Mouse (Mus musculus): ENCODE measurements around the gene Clcn3.
A peak's percentile ranks its signal among the peaks of the same experiment; 100 is the strongest.
"Not testable (repeated sequence)": the region's sequence is repeated elsewhere in the genome, so short reads cannot be mapped to it uniquely, and the experiment has no call there.

Gene Clcn3

DNA sequence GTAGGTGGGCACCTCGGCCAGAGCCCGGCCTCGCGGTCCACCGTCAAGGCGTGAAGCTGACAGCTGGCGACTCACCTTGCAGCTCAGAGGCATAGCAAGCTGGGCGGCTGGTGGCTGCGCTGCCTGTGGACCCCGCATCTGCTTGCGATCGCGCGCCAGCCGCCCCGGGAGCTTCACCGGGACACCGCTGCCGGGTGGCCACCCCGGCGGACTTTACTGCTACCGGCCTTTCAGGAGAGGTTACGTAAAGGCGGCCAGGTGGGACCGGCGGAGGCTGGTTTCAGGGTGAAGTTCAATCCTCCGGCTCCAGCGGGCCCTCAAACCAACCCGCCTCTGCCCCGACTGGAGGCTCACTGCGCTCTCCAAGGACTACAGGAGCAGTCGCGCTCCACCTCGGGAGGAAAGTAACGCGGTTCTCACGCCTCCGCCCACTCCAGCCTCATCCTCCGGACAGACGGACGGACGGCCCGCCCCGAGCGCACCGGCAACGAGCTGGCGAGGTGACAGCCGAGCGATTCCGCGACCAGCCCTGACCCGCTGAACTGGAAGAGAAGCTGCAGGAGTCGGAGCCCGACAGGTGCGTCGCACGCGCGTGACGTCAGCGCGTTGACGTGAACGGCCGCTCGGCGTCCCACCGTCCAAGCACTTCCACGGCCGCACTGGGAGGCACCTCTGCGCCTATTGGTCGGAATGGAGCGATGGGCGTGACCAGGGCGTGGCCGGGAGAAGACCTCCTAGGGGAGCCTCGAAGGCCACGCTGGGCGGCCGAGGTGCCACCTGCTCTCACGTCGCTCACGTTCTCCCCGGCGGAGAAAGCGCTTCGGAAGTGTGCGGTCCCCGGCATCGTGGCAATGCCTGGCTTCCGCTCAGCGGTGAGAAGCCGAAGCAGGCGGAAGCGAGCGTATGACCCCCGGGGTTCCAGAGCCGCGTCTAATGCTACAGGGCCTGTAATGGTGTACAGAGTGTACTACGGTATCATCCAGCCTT is at the start of gene Clcn3:
Gene Clcn3 (minus strand): TSS at position 600 of the 987 bp plus-strand sequence.
- peak; percentile 99 for DNase-seq (ENCODE audit: low spot score in 2 of 2)

- DNase-seq (ENCODE audit: low spot score in 2 of 2): no peak
Observed at GRCm38 (mm10) chr8:60996468-60996867, 13.4 kb upstream of the Clcn3 start.

GRCm38 (mm10) chr8:60993639-60993986 is 10.5 kb upstream of the Clcn3 start:
- no peak for DNase-seq (ENCODE audit: low spot score in 2 of 2)

GRCm38 (mm10) chr8:60992910-60993638 is 10.0 kb upstream of the Clcn3 start, which contains the start of gene Nek1:
TSS of gene Nek1 (plus strand) at chr8:60993195.
- DNase-seq (ENCODE audit: low spot score in 2 of 2): peak; percentile 99 to 100

GRCm38 (mm10) chr8:60992561-60992909 is 9.4 kb upstream of the Clcn3 start:
- DNase-seq (ENCODE audit: low spot score in 2 of 2): peak in 1 of 2 experiments; percentile 82

- not testable (repeated sequence) for DNase-seq (ENCODE audit: low spot score in 2 of 2)
Observed at GRCm38 (mm10) chr8:60984260-60985010, 1.3 kb upstream of the Clcn3 start.

DNA sequence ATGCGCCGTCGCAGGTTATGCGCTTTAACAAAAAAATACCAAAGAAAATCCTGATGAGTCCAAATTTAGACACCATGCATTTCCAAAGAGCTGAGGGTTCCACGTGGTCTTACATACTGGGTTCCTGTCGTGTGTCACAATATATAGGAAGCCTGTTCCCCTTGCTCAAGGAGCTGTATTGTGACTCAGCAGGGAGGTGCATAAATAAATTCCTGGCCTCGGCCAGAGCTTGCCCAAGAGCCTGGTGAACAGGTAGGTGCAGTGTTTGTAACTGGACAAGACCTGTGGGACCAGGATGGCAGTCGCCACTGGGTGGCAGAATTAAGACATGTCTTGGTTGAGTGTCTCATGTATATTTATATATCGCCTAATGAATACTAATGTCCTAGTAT is 584 bp upstream of the Clcn3 start:
- DNase-seq (ENCODE audit: low spot score in 2 of 2): peak; percentile 71 to 80

- DNase-seq (ENCODE audit: low spot score in 2 of 2): no peak
Observed at GRCm38 (mm10) chr8:60981388-60981787, 1.7 kb downstream of the Clcn3 start.

- DNase-seq (ENCODE audit: low spot score in 2 of 2): no peak
Observed at GRCm38 (mm10) chr8:60978496-60978895, 4.6 kb downstream of the Clcn3 start.

DNA sequence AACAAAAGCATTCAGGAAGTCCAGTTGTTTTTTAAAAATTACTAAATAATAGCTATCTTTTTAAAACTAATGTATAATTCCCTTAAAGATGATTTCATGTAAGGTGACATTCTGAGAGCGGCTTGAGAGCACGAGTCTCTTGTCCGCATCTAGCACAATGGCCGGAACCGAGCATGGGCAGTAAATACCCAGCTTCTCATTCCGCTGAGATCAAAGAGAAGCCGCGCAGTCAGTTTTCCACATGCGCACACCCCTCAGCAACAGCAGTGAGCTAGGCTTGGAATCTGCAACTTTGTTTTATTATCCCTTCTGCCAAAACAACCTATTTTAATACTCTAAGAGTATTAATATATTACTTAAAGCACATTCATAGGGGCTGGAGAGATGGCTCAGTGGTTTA is 6.3 kb downstream of the Clcn3 start:
- DNase-seq (ENCODE audit: low spot score in 2 of 2): no peak

GRCm38 (mm10) chr8:60974837-60975236 is 8.3 kb downstream of the Clcn3 start:
- no peak for DNase-seq (ENCODE audit: low spot score in 2 of 2)

DNA sequence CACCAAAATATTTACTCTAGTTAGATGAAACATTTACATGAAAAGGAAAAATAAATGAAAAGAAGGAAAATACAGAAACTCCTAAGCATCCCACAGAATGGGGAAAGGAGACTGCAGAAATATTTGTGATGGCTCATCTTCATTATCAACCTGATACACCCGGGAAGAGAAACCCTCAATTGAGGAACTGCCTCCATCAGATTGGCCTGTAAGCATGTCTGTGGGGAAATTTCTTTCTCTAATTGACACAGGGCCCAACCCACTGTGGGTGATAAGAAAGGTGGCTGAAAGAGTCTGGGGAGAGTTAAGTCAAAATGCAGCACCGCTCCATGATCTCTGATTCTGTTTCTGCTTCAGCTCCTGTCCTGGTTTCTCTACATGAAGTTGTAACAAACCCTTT is 9.7 kb downstream of the Clcn3 start:
- no peak for DNase-seq (ENCODE audit: low spot score in 2 of 2)

GRCm38 (mm10) chr8:60971808-60972207 is 11.3 kb downstream of the Clcn3 start:
- DNase-seq (ENCODE audit: low spot score in 2 of 2): peak in 1 of 2 experiments; percentile 38

DNA sequence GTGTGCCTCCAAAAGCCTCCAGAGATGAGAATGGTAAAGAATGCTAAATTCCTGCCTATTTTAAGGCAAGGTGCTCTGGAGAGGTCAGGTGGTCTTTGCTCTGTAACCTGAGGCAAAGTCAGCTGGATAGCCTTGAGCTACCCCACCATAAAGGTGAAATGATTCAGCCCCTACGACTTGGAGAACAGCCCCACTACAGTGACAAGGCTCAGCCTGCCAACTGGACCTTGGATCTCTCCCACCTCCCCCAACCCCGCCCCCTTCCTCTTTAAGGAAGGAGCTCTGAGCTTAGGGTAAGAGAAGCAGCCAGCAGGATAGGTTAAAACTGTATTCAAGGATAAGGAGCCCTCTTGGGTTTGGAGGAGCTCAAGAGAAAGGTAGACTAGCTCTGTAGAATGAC is 14.0 kb downstream of the Clcn3 start:
- DNase-seq (ENCODE audit: low spot score in 2 of 2): no peak

DNA sequence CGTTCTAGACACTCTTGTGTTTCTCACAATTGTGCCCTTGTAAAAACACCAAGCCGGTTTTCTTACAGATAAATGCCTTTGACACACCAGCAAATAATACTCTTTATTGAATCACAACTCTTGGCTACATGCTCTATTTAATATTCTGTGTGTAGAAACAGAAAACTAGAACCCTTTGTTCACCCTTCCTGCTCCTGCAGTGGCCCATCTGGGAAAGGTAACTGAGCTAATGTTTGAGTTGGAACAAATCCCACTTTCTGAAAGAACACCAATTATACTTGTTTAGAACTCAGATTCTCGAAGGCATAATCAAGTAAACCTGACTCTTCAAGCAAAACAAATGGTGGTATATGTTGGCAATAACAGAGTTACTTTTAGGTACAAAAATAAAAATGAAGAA is 17.4 kb downstream of the Clcn3 start:
- no peak for DNase-seq (ENCODE audit: low spot score in 2 of 2)

- no peak for DNase-seq (ENCODE audit: low spot score in 2 of 2)
Observed at GRCm38 (mm10) chr8:60965306-60965705, 17.8 kb downstream of the Clcn3 start.

GRCm38 (mm10) chr8:60964518-60964917 is 18.6 kb downstream of the Clcn3 start:
- DNase-seq (ENCODE audit: low spot score in 2 of 2): no peak

DNA sequence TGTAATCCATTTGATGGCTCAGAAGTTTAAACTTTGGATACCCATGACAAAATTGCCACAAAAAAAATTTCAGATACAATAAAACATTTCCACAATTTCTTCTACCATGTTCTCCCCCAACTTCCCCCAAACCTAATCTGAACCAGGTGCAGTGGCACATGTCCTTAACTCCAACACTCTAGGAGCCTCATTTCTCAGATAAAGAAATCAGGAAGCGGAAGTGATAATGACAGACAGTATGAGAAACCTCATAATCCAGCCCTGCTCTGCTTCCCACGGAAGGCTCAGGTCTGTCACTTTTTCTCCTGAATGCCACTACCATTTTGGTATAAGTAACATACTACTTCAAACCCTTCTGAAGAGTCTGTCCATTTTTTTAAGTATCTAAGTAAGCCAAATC is 19.2 kb downstream of the Clcn3 start:
- no peak for DNase-seq (ENCODE audit: low spot score in 2 of 2)

DNA sequence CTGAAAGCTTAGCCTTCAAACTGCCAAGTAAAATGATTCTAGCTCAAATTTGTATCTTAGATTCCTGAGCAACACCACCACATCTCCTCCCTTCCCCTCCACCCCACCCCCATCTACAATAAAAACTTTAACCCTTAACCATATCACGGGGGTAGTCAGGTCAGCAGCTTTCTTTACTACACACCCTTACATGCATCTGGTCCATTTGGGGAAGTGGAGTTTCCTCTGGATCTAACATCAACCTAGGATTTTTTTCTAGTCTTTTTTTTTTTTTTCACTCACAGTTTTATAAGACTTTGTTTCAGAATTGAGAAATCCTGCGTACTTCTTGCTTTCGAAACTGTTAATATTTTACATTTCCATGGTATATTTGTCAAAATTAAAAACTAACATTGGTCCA is 20.3 kb downstream of the Clcn3 start:
- DNase-seq (ENCODE audit: low spot score in 2 of 2): no peak

- DNase-seq (ENCODE audit: low spot score in 2 of 2): peak; percentile 47 to 64
Observed at GRCm38 (mm10) chr8:60956847-60957246, 26.3 kb downstream of the Clcn3 start.

DNA sequence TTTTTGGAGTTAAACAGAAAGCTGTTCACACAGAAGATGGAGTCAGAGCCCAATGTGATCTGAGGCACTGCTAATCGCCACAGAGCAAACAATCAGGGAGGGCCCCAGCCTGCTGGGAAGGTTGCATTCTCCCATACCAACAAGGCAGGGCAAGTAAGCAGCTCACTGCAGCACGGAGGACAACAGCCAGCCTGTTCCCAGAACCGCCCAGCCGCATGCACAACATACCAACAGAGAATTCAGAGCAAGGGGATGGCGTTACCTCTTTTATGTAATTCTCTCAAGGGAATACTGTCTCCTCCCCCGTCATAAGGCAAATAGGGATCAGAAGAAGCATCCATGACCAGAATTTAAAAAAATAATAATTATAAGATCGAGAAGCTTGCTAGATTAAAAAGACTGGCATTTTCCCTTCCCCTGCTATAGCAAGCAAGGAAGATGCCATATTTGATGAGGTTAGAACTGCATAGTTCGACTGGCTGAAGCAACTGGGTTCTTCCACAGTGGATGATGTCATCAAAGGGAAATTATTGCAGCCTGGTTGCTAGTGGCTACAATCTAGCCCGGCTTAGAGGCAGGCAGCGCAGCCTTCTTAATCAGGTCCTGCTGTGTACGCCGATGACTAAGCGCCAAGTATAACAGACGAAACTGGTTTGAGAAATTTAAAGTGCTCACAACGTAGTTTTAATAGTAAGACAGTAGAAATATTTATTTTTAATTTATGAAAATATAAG is 28.7 kb downstream of the Clcn3 start:
- peak; percentile 74 to 81 for DNase-seq (ENCODE audit: low spot score in 2 of 2)

Measured in spleen, postnatal 4 days (tissue).